Mouse (Mus musculus) stomach, postnatal 0 days (tissue): ENCODE measurements around the gene Fcgr2b. TPM values are rescaled to one million over a fixed set of nuclear protein-coding genes. Genes with fewer than 3 reads are reported as not detected.
A peak's percentile ranks its signal among the peaks of the same experiment; 100 is the strongest.

Experiments
- ATAC-seq: fragments of 200-750 bp; cut with Nextera tagmentation; 2 replicates; pipeline ENCODE4 v1.8.0; 2017; ENCODE audit not compliant: low FRiP score, low TSS enrichment
- DNase-seq: peaks from one replicate; pipeline ENCODE4 v3.0.0-alpha.2; 2016; ENCODE audit warnings: low spot score
- H3K27ac ChIP-seq: fragments of 300-500 bp; sonication (generic); replicated peaks from 2 replicates; pipeline ENCODE4 v1.5.1; 2014; ENCODE audit warnings: mild to moderate bottlenecking, control low read depth
- H3K27me3 ChIP-seq: fragments of 300-500 bp; sonication (generic); 2 replicates; pipeline ENCODE4 v1.6.1; 2014; ENCODE audit warnings: low read length; ENCODE audit not compliant: control insufficient read depth, insufficient read depth
- H3K36me3 ChIP-seq: fragments of 300-500 bp; sonication (generic); 2 replicates; pipeline ENCODE4 v1.6.1; 2014; ENCODE audit warnings: low read length, mixed read lengths; ENCODE audit not compliant: control insufficient read depth, insufficient read depth
- H3K4me1 ChIP-seq: fragments of 300-500 bp; sonication (generic); replicated peaks from 2 replicates; pipeline ENCODE4 v1.6.1; 2014; ENCODE audit warnings: antibody characterized with exemption; ENCODE audit not compliant: control insufficient read depth, insufficient read depth
- H3K4me2 ChIP-seq: fragments of 300-500 bp; sonication (generic); replicated peaks from 2 replicates; pipeline ENCODE4 v1.6.1; 2014; ENCODE audit warnings: low read depth, mild to moderate bottlenecking, control low read depth, moderate library complexity
- H3K4me3 ChIP-seq: fragments of 300-500 bp; sonication (generic); 2 replicates; pipeline ENCODE4 v1.5.1; 2014; ENCODE audit warnings: low read depth, low read length, control low read depth
- H3K9ac ChIP-seq: fragments of 300-500 bp; sonication (generic); 2 replicates; pipeline ENCODE4 v1.6.1; 2014; ENCODE audit warnings: mild to moderate bottlenecking, low read length, control low read depth, mixed read lengths
- H3K9me3 ChIP-seq: fragments of 300-500 bp; sonication (generic); 2 replicates; pipeline ENCODE4 v1.6.1; 2016; ENCODE audit warnings: low read length; ENCODE audit not compliant: control insufficient read depth
- CTCF ChIP-seq: IDR thresholded peaks from 2 replicates; pipeline ENCODE4 v1.5.1; 2016; ENCODE audit warnings: antibody characterized with exemption, low read depth, mild to moderate bottlenecking, moderate library complexity
- EP300 ChIP-seq: optimal IDR thresholded peaks from 2 replicates; pipeline ENCODE3; 2016; ENCODE audit warnings: antibody characterized with exemption
- WGBS: fragments of 180-500 bp; shearing (Covaris S2); extraction: QIAGEN DNeasy Blood & Tissue Kit; methylation state at CpG from one replicate; pipeline ENCODE4 v1.1.7; 2014; 5-methylcytosine and 5-hydroxymethylcytosine counted together
- polyA plus RNA-seq: library from polyadenylated mRNA; unstranded; fragments of >200 nt; fragmentation: Nextera tagmentation; extraction: Ambion mirVana; gene quantifications from 2 replicates; pipeline ENCODE4 v1.2.1, GENCODE M21; 2015

The Fcgr2b gene
- polyA plus RNA-seq, 1 experiment from 2014 or later: 5.6 TPM

DNA sequence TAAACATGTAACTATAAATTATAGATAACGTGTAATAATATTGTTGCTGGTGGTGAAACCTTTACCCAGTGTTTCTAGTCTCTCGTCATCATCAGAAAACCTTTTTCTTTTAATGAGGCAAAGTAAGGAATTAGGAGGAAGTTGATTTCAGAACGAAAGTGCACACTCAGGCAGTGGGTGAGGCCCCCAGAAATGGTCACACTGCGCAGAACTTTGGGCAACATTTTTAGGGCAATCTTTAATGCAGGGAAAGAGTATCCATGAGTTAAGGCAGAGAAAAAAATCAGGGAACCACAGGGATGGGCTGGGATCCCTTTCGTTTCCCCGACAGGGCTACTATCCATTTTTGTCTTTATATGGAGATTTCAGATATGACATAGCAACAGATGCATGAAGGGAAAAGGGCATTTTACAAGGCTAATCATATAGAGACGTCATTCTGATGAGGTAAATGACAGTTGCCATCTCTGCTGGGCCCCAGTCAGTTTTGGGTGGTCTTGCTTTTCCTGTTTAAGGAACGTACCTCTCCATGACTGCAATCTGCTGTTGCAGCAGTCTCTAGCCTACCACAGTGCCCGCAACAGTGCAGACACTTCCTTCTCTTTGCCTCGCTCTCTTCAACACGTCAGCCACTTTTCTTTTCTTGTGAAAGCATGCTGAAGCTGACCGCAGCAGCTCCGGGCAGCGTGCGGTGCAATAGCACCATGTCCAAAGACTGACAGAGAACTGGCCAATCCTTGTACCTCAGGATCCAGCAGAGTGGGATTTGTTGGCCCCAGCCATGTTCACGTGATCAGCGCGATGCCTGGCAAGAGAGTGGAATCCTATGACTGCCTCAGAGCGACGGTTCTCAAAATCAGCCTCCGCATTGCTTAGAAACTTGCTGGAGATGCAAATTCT, 21.7 kb upstream of the Fcgr2b start:
- 54% methylated on average over 21 of the region's 21 CpGs for WGBS
- Histone ChIP-seq H3K9me3 (no peaks in the 10 kb centered on the region), H3K27me3 (no peaks in the 10 kb centered on the region), H3K27ac (no peak overlapping the region), H3K9ac (no peak overlapping the region), H3K36me3 (no peaks in the 10 kb centered on the region), H3K4me2 (peak overlapping the region; percentile 12; the same call in 1 of the 2 replicates), H3K4me1 (no peaks in the 10 kb centered on the region), H3K4me3 (peak overlapping the region; percentile 15)
- DNase-seq (peak; percentile 23), ATAC-seq (no peak)
- TF ChIP-seq EP300: no peak
- no peak for TF ChIP-seq CTCF

DNA sequence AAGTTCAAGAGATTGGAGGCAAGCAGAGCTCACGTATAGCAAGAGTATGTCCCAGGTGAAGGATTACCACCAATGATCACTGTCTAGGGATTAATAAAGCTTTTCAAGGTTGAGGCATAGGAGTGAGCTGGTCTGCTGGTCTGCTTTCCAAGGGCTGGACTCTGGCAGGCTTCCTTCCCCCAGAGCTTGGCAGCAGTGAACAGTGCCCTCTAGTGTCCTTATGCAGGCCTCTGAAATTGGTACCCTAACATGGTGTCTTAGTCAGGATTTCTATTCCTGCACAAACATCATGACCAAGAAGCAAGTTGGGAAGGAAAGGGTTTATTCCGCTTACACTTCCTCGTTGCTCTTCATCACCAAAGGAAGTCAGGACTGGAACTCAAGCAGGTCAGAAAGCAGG, 20.4 kb upstream of the Fcgr2b start:
- 37% methylated on average over 3 of the region's 3 CpGs for WGBS
- peak; percentile 69 for DNase-seq
- no peaks in the 10 kb centered on the region for H3K9me3 ChIP-seq
- H3K4me1 ChIP-seq: no peaks in the 10 kb centered on the region
- no peaks in the 10 kb centered on the region for H3K36me3 ChIP-seq
- H3K9ac ChIP-seq: no peak overlapping the region
- no peak overlapping the region for H3K4me3 ChIP-seq
- peak; percentile 75 for ATAC-seq
- no peaks in the 10 kb centered on the region for H3K27me3 ChIP-seq
- no peak overlapping the region for H3K4me2 ChIP-seq
- TF ChIP-seq EP300 (no peak), CTCF (peak; percentile 84)
- H3K27ac ChIP-seq: no peak overlapping the region

DNA sequence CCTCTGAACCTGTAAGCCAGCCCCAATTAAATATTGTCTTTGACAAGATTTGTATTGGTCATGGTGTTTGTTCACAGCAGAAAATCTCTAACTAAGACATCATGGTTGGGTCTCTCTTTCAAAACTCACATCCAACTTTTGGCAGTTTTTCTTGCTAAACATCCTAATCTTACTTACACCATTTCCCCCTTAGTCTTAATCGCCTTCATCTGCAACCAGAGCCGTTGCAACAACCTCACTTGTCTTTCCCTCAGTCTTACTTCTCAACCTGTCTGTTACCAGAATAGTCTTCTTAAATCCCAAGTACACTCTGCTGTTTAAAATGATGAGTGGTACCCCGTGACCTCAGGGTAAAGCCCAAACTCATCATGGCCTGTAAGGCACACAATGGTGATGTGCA, 19.7 kb upstream of the Fcgr2b start:
- WGBS: 73% methylated on average over 3 of the region's 3 CpGs
- no peak for DNase-seq

GRCm38 (mm10) chr1:170992550-170992949, 16.2 kb upstream of the Fcgr2b start:
- H3K27me3 ChIP-seq: no peaks in the 10 kb centered on the region
- WGBS: 52% methylated on average over 5 of the region's 5 CpGs
- H3K4me3 ChIP-seq: no peak overlapping the region
- H3K4me2 ChIP-seq: no peak overlapping the region
- TF ChIP-seq CTCF (peak; percentile 85), EP300 (no peak)
- no peaks in the 10 kb centered on the region for H3K36me3 ChIP-seq
- no peaks in the 10 kb centered on the region for H3K4me1 ChIP-seq
- DNase-seq (peak; percentile 38), ATAC-seq (no peak)
- H3K9ac ChIP-seq: no peak overlapping the region
- H3K27ac ChIP-seq: no peak overlapping the region
- H3K9me3 ChIP-seq: no peaks in the 10 kb centered on the region

More for the DNA sequence above, 19.7 kb upstream of the Fcgr2b start:
- Histone ChIP-seq H3K4me2 (no peak overlapping the region), H3K9me3 (no peaks in the 10 kb centered on the region), H3K27me3 (no peaks in the 10 kb centered on the region), H3K36me3 (no peaks in the 10 kb centered on the region), H3K4me3 (no peak overlapping the region), H3K9ac (no peak overlapping the region), H3K27ac (no peak overlapping the region), H3K4me1 (no peaks in the 10 kb centered on the region)
- no peak for ATAC-seq
- TF ChIP-seq CTCF (no peak), EP300 (no peak)

DNA sequence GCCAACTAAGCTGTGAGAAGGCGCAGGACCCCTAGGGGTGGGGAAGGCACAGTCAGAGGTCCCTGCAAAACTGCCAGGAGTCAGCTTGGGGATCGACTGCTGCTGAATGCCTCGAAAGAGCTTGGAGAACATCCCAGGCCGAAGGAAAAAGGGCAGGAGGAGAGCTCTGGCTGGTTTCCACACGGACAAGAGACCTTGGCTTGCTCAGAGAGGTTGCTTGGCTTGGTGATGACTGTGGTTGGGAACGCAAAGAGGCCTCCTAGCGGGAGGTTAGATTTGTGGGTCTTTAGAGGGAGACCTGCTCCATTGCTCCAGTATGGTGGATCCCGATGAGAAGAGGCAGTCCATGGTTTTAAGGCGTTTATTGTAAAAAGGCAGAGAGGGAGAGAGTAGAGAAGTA, 13.3 kb upstream of the Fcgr2b start:
- Histone ChIP-seq H3K4me2 (no peak overlapping the region), H3K4me1 (no peaks in the 10 kb centered on the region), H3K9me3 (no peaks in the 10 kb centered on the region), H3K36me3 (no peaks in the 10 kb centered on the region), H3K4me3 (no peak overlapping the region), H3K9ac (no peak overlapping the region), H3K27ac (no peak overlapping the region), H3K27me3 (no peaks in the 10 kb centered on the region)
- DNase-seq: no peak
- no peak for TF ChIP-seq CTCF
- 61% methylated on average over 9 of the region's 9 CpGs for WGBS
- ATAC-seq: no peak

- H3K36me3 ChIP-seq: no peaks in the 10 kb centered on the region
- H3K27ac ChIP-seq: no peak overlapping the region
- ATAC-seq (no peak), DNase-seq (no peak)
- WGBS: 77% methylated on average over 5 of the region's 5 CpGs
- H3K4me2 ChIP-seq: no peak overlapping the region
- no peak overlapping the region for H3K4me3 ChIP-seq
- no peaks in the 10 kb centered on the region for H3K9me3 ChIP-seq
- TF ChIP-seq EP300 (no peak), CTCF (no peak)
- no peaks in the 10 kb centered on the region for H3K27me3 ChIP-seq
- no peaks in the 10 kb centered on the region for H3K4me1 ChIP-seq
- H3K9ac ChIP-seq: no peak overlapping the region
Observed at GRCm38 (mm10) chr1:170985861-170986260, 9.5 kb upstream of the Fcgr2b start.
